Mouse (Mus musculus): ENCODE data around the gene Slc39a8. TPM values are rescaled to one million over a fixed set of nuclear protein-coding genes. Genes with fewer than 3 reads are reported as not detected.

Gene Slc39a8
- total RNA-seq, 2 experiments from 2014 or later: 2.7 to 3.6 TPM

- DNase-seq: no peak
Observed at GRCm38 (mm10) chr3:135919305-135919704, 94.2 kb downstream of the Slc39a8 start.

- no peak for DNase-seq
Observed at GRCm38 (mm10) chr3:135926729-135927128, 101.7 kb downstream of the Slc39a8 start.

GRCm38 (mm10) chr3:135928184-135928583, 103.1 kb downstream of the Slc39a8 start:
- DNase-seq: no peak

GRCm38 (mm10) chr3:135937455-135937854, 112.4 kb downstream of the Slc39a8 start:
- no peak for DNase-seq

Other genes starting within 250 kb of the Slc39a8 start
- 10 to 100 TPM; 21.6 to 25.8 TPM for gene Nfkb1, start 133.7 kb upstream of the Slc39a8 start, total RNA-seq (2021)